Mouse (Mus musculus): ENCODE data around the gene Cdk2ap2.

Cdk2ap2 gene

GRCm38 (mm10) chr19:4097441-4097825, 451 bp downstream of the Cdk2ap2 start:
- DNase-seq = no peak

- DNase-seq = peak; percentile 69
These were observed 1.4 kb downstream of the Cdk2ap2 start for GRCm38 (mm10) chr19:4098426-4098825.

DNA sequence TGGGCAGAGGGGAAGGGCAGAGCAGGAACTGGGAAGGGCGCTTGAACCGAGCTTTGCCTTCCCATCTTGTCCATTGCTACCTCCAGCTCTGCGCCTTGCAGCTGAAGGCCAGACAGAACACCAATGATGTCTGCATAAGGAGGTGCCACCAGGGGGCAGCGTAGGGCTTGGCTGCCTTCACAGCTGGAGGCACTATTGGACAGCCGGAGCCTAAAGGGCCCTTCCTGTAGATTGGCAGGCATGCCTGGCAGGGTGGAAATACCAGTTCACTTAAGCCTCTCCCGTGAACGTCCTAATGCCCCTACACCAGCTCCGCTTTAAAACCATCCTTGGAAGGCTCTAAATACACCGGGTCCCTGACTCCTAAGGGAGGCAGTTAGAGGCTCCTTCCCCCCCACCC, 2.1 kb downstream of the Cdk2ap2 start:
- peak; percentile 93 for DNase-seq

- DNase-seq = peak; percentile 83
These were observed 3.1 kb downstream of the Cdk2ap2 start, which contains the start of gene Pitpnm1 for GRCm38 (mm10) chr19:4099837-4100717. Gene Pitpnm1 (plus strand): TSS chr19:4099998.

GRCm38 (mm10) chr19:4100718-4101261, 3.8 kb downstream of the Cdk2ap2 start:
- peak; percentile 88 for DNase-seq

DNA sequence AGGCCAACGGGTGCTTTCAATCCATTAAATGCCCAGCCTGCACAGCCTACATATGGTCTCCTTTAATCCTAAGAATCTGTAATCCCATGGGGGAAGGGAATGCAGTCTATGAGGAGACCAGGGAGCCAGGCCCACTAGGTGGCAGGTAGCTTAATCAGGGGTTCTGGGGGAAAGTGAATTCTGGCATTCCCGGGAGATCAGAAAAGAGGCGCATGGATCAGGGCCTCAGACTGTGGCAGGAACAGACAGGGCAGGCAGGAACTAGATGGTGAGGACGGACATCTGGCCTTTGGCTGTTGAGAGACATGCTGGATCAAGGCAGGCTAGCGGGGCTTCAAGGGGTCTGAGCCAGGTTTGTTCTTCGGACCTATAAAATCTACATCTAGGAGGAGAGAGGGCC, 4.5 kb downstream of the Cdk2ap2 start:
- DNase-seq = peak; percentile 62

- peak; percentile 46 for DNase-seq
These were observed 5.1 kb downstream of the Cdk2ap2 start for GRCm38 (mm10) chr19:4102049-4102448.

DNA sequence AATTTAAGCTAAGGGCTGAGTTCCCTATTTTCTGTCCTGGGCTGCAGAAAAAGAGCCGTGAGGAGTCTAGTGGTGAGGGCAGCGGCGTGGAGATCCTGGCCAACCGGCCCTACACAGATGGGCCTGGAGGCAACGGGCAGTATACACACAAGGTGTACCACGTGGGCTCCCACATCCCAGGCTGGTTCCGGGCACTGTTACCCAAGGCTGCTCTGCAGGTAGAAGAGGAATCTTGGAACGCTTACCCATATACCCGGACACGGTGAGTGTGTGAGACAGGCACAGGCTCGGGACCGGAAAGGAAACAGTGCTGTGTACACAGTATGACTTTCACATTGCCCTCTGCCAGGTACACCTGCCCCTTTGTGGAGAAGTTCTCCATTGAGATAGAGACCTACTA, 5.6 kb downstream of the Cdk2ap2 start:
- DNase-seq = peak; percentile 85

GRCm38 (mm10) chr19:4103294-4103693, 6.3 kb downstream of the Cdk2ap2 start:
- DNase-seq = peak; percentile 61

GRCm38 (mm10) chr19:4103792-4104191, 6.8 kb downstream of the Cdk2ap2 start:
- peak; percentile 49 for DNase-seq

DNA sequence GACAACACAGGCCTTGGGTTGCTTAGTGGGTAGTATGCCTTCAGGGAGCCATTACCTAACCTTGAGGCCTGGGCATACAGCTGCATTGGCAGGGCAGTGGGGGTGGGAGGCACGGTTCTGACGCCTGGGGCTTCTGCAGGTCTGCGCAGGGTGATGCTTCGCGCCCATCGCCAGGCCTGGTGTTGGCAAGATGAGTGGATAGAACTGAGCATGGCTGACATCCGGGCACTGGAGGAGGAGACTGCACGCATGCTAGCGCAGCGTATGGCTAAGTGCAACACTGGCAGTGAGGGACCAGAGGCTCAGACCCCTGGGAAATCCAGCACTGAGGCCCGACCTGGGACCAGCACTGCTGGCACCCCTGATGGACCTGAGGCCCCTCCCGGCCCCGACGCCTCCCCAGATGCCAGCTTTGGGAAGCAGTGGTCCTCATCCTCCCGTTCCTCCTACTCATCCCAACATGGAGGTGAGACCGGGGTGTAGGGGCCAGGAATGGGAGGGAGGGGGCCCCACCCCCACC, 7.8 kb downstream of the Cdk2ap2 start:
- DNase-seq = peak; percentile 54

DNA sequence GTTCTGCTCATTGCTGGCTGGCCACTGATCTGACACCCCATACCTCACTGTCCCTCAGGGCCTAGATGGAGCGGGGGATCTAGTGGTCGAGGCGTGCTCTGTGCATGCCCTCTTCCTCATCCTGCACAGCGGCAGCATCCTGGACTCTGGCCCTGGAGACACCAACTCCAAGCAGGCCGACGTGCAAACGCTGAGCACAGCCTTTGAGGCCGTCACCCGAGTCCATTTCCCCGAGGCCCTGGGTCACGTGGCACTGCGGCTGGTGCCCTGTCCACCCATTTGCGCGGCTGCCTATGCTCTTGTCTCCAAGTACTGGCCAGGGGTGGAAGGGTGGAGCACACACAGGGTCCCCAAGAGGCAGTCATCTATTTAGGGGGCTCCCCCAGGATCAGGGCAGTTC, 9.7 kb downstream of the Cdk2ap2 start:
- no peak for DNase-seq

DNA sequence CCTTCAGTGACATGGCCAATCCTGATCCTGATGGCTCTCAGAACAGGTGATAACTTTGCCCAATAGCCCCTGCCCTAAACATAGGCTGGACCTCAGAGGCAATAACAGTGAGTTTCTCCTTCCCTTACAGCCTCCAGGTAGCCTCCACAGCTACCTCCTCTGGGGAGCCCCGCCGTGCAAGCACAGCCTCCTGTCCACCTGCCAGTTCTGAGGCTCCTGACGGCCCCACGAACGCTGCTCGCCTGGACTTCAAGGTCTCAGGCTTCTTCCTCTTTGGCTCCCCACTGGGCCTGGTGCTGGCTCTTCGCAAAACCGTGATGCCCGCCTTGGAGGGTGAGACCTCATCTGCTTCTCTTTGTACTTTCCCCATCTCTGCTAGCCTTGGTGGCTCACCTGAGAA, 11.6 kb downstream of the Cdk2ap2 start:
- DNase-seq = no peak

DNA sequence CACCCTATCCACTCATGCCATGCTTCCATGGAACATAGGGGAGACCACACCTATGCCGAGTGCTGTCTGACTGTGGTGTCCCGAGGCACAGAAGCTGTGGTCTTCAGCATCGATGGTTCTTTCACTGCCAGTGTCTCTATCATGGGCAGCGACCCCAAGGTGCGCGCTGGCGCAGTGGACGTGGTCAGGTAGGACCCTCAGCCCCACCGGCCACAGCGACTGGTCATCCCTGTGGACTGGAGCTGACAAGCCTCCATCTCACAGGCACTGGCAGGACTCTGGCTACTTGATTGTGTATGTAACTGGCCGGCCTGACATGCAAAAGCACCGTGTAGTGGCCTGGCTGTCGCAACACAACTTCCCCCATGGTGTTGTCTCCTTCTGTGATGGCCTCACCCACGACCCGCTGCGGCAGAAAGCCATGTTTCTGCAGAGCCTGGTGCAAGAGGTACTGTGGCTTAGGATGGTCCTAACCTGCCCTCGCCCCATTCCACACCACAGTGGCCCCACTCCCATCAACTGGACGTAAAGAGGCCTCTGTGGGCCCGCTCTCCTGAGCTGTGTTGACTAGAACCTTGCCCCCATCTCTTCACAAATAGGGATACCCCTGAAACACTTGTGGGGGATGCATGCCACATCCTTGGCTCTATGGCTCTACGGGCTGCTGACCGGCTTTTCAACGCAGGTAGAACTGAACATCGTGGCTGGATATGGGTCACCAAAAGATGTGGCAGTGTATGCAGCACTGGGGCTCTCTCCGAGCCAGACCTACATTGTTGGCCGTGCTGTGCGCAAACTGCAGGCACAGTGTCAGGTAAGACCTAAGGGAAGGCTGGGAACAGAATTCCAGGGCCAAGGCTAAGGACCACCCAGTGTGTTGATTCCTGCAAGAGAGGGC, 15.3 kb downstream of the Cdk2ap2 start:
- no peak for DNase-seq

DNA sequence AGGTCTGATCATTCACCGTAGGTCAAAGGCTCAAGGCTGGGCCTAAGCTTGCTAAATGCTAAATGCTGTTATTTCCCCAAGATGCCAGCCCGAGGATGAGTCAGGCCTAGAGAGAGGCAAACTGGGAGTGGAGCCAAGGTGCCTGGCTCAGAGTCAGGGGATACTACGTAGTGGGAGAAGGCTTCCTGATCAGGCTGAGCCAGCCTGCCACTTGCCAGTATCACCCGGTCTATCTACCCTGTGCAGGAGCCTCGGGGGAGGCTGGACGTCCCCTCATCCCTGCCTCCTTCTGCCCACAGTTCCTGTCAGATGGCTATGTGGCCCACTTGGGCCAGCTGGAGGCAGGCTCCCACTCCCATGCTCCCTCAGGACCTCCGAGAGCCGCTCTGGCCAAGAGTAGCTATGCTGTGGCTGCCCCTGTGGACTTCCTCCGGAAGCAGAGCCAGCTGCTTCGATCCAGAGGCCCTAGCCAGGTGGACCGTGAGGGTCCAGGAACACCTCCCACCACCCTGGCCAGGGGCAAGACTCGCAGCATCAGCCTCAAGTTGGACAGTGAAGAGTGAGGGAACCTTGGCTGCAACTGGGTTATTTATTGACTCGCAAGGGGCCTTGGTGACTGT, 16.3 kb downstream of the Cdk2ap2 start:
- DNase-seq = peak; percentile 94

- no peak for DNase-seq
These were observed 16.8 kb downstream of the Cdk2ap2 start for GRCm38 (mm10) chr19:4113806-4114230.

- DNase-seq = no peak
These were observed 17.6 kb downstream of the Cdk2ap2 start for GRCm38 (mm10) chr19:4114551-4114950.

GRCm38 (mm10) chr19:4115144-4115543, 18.2 kb downstream of the Cdk2ap2 start:
- DNase-seq = no peak

GRCm38 (mm10) chr19:4115816-4116215, 18.8 kb downstream of the Cdk2ap2 start:
- DNase-seq = no peak

GRCm38 (mm10) chr19:4117006-4117405, 20.0 kb downstream of the Cdk2ap2 start:
- DNase-seq = no peak

- no peak for DNase-seq
These were observed 21.4 kb downstream of the Cdk2ap2 start for GRCm38 (mm10) chr19:4118350-4118749.

- peak; percentile 55 for DNase-seq
These were observed 22.9 kb downstream of the Cdk2ap2 start for GRCm38 (mm10) chr19:4119716-4120487.
